Mouse (Mus musculus): ENCODE measurements around the gene Stum.

Stum gene

GRCm38 (mm10) chr1:180386951-180387749 lies 96.2 kb downstream of the Stum start:
- DNase-seq (ENCODE audit: low read depth), result peak; percentile 100

GRCm38 (mm10) chr1:180385308-180385707 lies 98.0 kb downstream of the Stum start:
- DNase-seq (ENCODE audit: low read depth), result no peak

GRCm38 (mm10) chr1:180384486-180384885 lies 98.8 kb downstream of the Stum start:
- DNase-seq (ENCODE audit: low read depth), result no peak

GRCm38 (mm10) chr1:180383884-180384283 lies 99.4 kb downstream of the Stum start:
- no peak for DNase-seq (ENCODE audit: low read depth)

All from c-Kit-positive CD71-negative TER-119-negative erythroid progenitor cells, embryonic 14.5 days (primary cell).